In the genomic region with DNA sequence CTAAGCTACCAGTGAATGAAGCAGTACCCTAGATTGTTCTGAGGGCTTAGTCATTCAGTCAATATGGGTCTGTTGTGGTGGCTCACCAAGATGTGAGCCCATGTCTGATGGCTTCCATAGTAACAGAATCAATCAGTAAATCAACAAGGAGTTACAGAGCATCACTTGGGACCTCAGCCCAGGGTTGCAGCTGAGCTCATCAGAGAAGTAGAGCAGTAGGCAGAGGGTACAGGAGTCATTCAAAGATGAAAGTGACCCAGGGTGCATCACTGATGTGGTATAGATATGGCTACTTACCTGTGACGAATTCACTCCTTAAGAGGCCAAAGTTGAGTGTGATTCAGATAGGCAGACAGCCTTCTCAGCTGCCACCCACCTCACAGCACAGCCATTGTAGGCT, we compare ENCODE assay signal across 17 mouse cellular contexts.
"Had no signal": no experiment of that assay in that cellular context is flagged by ENCODE, and none has a peak within 500 bp of the region (broad histone marks: within the 10 kb centered on the region; RNA-seq: fewer than 3 reads in every experiment).

No protein-coding gene starts in this region.

- H3K4me3 ChIP-seq: layer of hippocampus, adult 2 months; limb, embryonic 10.5 days; limb, embryonic 13.5 days; liver, embryonic 12.5 days; liver, embryonic 15.5 days; midbrain, embryonic 12.5 days; myocyte had no signal

- H3K27ac ChIP-seq: kidney, postnatal 0 days; layer of hippocampus, adult 2 months; limb, embryonic 10.5 days; limb, embryonic 13.5 days; liver, embryonic 12.5 days; liver, embryonic 15.5 days; midbrain, embryonic 12.5 days had no signal

- H3K4me1 ChIP-seq: limb, embryonic 10.5 days; limb, embryonic 13.5 days; liver, embryonic 12.5 days; liver, embryonic 15.5 days had no signal

- DNase-seq: kidney, postnatal 25 days; layer of hippocampus, adult 9-11 months; layer of hippocampus, postnatal 36 days; liver; lung, adult 18-20 months; lung, postnatal 14 days; lung, postnatal 4 days; thymus, adult 18-20 months; thymus, postnatal 36 days had no signal
